Mouse (Mus musculus): ENCODE results near the gene Fam13a. TPM values are rescaled to one million over a fixed set of nuclear protein-coding genes. Genes with fewer than 3 reads are reported as not detected.

Gene Fam13a
- total RNA-seq, 2 experiments from 2014 or later, result 99.4 to 103 TPM

- DNase-seq, result no peak
Observed at GRCm38 (mm10) chr6:58933189-58933913, 91.0 kb downstream of the Fam13a start.

GRCm38 (mm10) chr6:58932515-58933188 is 91.7 kb downstream of the Fam13a start:
- DNase-seq, result no peak

GRCm38 (mm10) chr6:58931149-58931548 is 93.2 kb downstream of the Fam13a start:
- DNase-seq, result peak in 1 of 2 experiments; percentile 11

- peak in 1 of 2 experiments; percentile 27 for DNase-seq
Observed at GRCm38 (mm10) chr6:58929911-58930431, 94.4 kb downstream of the Fam13a start.

- DNase-seq, result peak; percentile 29 to 57
Observed at GRCm38 (mm10) chr6:58927881-58928280, 96.5 kb downstream of the Fam13a start.

- DNase-seq, result no peak
Observed at GRCm38 (mm10) chr6:58922511-58922910, 101.8 kb downstream of the Fam13a start.

GRCm38 (mm10) chr6:58921623-58922022 is 102.7 kb downstream of the Fam13a start:
- peak in 1 of 2 experiments; percentile 17 for DNase-seq

- DNase-seq, result no peak
Observed at GRCm38 (mm10) chr6:58920735-58921134, 103.6 kb downstream of the Fam13a start.

GRCm38 (mm10) chr6:58916498-58916897 is 107.9 kb downstream of the Fam13a start:
- DNase-seq, result no peak

- no peak for DNase-seq
Observed at GRCm38 (mm10) chr6:58913971-58914370, 110.4 kb downstream of the Fam13a start.

- DNase-seq, result no peak
Observed at GRCm38 (mm10) chr6:58913551-58913950, 110.8 kb downstream of the Fam13a start.

- DNase-seq, result no peak
Observed at GRCm38 (mm10) chr6:58912842-58913241, 111.5 kb downstream of the Fam13a start.

- no peak for DNase-seq
Observed at GRCm38 (mm10) chr6:58907791-58908190, 116.6 kb downstream of the Fam13a start.

GRCm38 (mm10) chr6:58907336-58907735 is 117.0 kb downstream of the Fam13a start:
- DNase-seq, result no peak

GRCm38 (mm10) chr6:58906852-58907261 is 117.5 kb downstream of the Fam13a start, which contains the start of gene Nap1l5:
Nap1l5 (minus strand) TSS chr6:58907076.
- peak; percentile 22 to 24 for DNase-seq

GRCm38 (mm10) chr6:58904551-58904950 is 119.8 kb downstream of the Fam13a start:
- DNase-seq, result no peak

GRCm38 (mm10) chr6:58903171-58903570 is 121.2 kb downstream of the Fam13a start:
- no peak for DNase-seq

GRCm38 (mm10) chr6:58900536-58900935 is 123.8 kb downstream of the Fam13a start:
- no peak for DNase-seq

GRCm38 (mm10) chr6:58899076-58899475 is 125.3 kb downstream of the Fam13a start:
- DNase-seq, result no peak

GRCm38 (mm10) chr6:58896648-58897047 is 127.7 kb downstream of the Fam13a start:
- no peak for DNase-seq

- no peak for DNase-seq
Observed at GRCm38 (mm10) chr6:58894994-58895393, 129.4 kb downstream of the Fam13a start.

- no peak for DNase-seq
Observed at GRCm38 (mm10) chr6:58893307-58893706, 131.0 kb downstream of the Fam13a start.

GRCm38 (mm10) chr6:58889917-58890316 is 134.4 kb downstream of the Fam13a start:
- DNase-seq, result no peak

Data from adrenal gland, postnatal 36 days (tissue).